Mouse (Mus musculus) forebrain, embryonic 10.5 days (tissue): ENCODE results near the gene Zbtb48. TPM values are rescaled to one million over a fixed set of nuclear protein-coding genes. Genes with fewer than 3 reads are reported as not detected.

Source experiments
- DNase-seq: peaks from one replicate; pipeline ENCODE4 v3.0.0-alpha.2; 2017; ENCODE audit warnings: low spot score; ENCODE audit errors: extremely low spot score
- H3K27ac ChIP-seq: fragments of 300-500 bp; sonication (generic); 2 replicates; pipeline ENCODE4 v1.5.1; 2016; ENCODE audit warnings: mild to moderate bottlenecking
- H3K27me3 ChIP-seq: fragments of 300-500 bp; sonication (generic); 2 replicates; pipeline ENCODE4 v1.6.1; 2016; ENCODE audit warnings: mild to moderate bottlenecking; ENCODE audit not compliant: poor library complexity, severe bottlenecking
- H3K36me3 ChIP-seq: fragments of 300-500 bp; sonication (generic); replicated peaks from 2 replicates; pipeline ENCODE4 v1.6.1; 2016; ENCODE audit warnings: mild to moderate bottlenecking, moderate library complexity
- H3K4me1 ChIP-seq: fragments of 300-500 bp; sonication (generic); 2 replicates; pipeline ENCODE4 v1.6.1; 2016
- H3K4me3 ChIP-seq: fragments of 300-500 bp; sonication (generic); 2 replicates; pipeline ENCODE4 v1.5.1; 2016; ENCODE audit warnings: mild to moderate bottlenecking, moderate library complexity
- H3K9me3 ChIP-seq: fragments of 300-500 bp; sonication (generic); 2 replicates; pipeline ENCODE4 v1.6.1; 2016; ENCODE audit warnings: mild to moderate bottlenecking, moderate library complexity
- WGBS: fragments of 180-500 bp; shearing (Covaris S2); methylation state at CpG from one replicate; pipeline ENCODE4 v1.1.7; 2016; 5-methylcytosine and 5-hydroxymethylcytosine counted together
- polyA plus RNA-seq: library from polyadenylated mRNA; unstranded; fragments of >200 nt; fragmentation: Nextera tagmentation; extraction: Ambion mirVana; gene quantifications from 2 replicates; pipeline ENCODE4 v1.2.1, GENCODE M21; 2016

The Zbtb48 gene
- polyA plus RNA-seq, 1 experiment from 2014 or later = 24.4 TPM

- peaks cover 44% of the 10 kb centered on the region for H3K36me3 ChIP-seq
- under 1% methylated on average over 61 of the region's 61 CpGs for WGBS
- H3K27ac ChIP-seq = peak overlapping the region; percentile 95
Measured at GRCm38 (mm10) chr4:151994228-151995171, 33.0 kb downstream of the Zbtb48 start.

GRCm38 (mm10) chr4:151993035-151993434 lies 34.4 kb downstream of the Zbtb48 start:
- H3K9me3 ChIP-seq = no peaks in the 10 kb centered on the region
- peaks cover 12% of the 10 kb centered on the region for H3K27me3 ChIP-seq
- H3K36me3 ChIP-seq = peaks cover 46% of the 10 kb centered on the region
- peak overlapping the region; percentile 97; the same call in 1 of the 2 replicates for H3K4me3 ChIP-seq
- no peak overlapping the region for H3K27ac ChIP-seq
- H3K4me1 ChIP-seq = peaks cover 55% of the 10 kb centered on the region
- no peak for DNase-seq
- WGBS = 92% methylated on average over 6 of the region's 6 CpGs

More at GRCm38 (mm10) chr4:151994228-151995171, 33.0 kb downstream of the Zbtb48 start:
- peak; percentile 53 for DNase-seq
- Histone ChIP-seq H3K4me1 (peaks cover 43% of the 10 kb centered on the region), H3K9me3 (no peaks in the 10 kb centered on the region), H3K4me3 (peak overlapping the region; percentile 97), H3K27me3 (peaks cover 13% of the 10 kb centered on the region)

GRCm38 (mm10) chr4:151992091-151992490 lies 35.4 kb downstream of the Zbtb48 start:
- no peak overlapping the region for H3K27ac ChIP-seq
- H3K4me3 ChIP-seq = 0 out of 2 replicates have a peak overlapping the region, but pooled peaks have one; percentile 6
- H3K4me1 ChIP-seq = peaks cover 58% of the 10 kb centered on the region
- no peaks in the 10 kb centered on the region for H3K9me3 ChIP-seq
- H3K36me3 ChIP-seq = peaks cover 46% of the 10 kb centered on the region
- WGBS = 93% methylated on average over 9 of the region's 9 CpGs
- H3K27me3 ChIP-seq = peaks cover 6% of the 10 kb centered on the region; the same call in 1 of the 2 replicates
- DNase-seq = no peak

GRCm38 (mm10) chr4:151989110-151989488 lies 38.4 kb downstream of the Zbtb48 start:
- H3K36me3 ChIP-seq = peaks cover 65% of the 10 kb centered on the region
- WGBS = 30% methylated on average over 6 of the region's 6 CpGs
- H3K4me1 ChIP-seq = peaks cover 55% of the 10 kb centered on the region
- no peaks in the 10 kb centered on the region for H3K9me3 ChIP-seq
- H3K27me3 ChIP-seq = peaks cover 6% of the 10 kb centered on the region; the same call in 1 of the 2 replicates
- DNase-seq = no peak
- H3K4me3 ChIP-seq = peak overlapping the region; percentile 91
- H3K27ac ChIP-seq = peak overlapping the region; percentile 94

- Histone ChIP-seq H3K27ac (peak within 1 kb of the TSS; percentile 94), H3K36me3 (peaks cover 66% of the 10 kb centered on the region), H3K9me3 (no peaks in the 10 kb centered on the region), H3K27me3 (peaks cover under 1% of the 10 kb centered on the region; the same call in 1 of the 2 replicates), H3K4me3 (peak within 1 kb of the TSS; percentile 91), H3K4me1 (peaks cover 55% of the 10 kb centered on the region)
- peak; percentile 76 for DNase-seq
- 1% methylated on average over 54 of the region's 54 CpGs for WGBS
Measured at GRCm38 (mm10) chr4:151988342-151989109, 38.9 kb downstream of the Zbtb48 start, which contains the start of gene Thap3. Gene Thap3 (minus strand): TSS chr4:151988997.

- WGBS = 36% methylated on average over 10 of the region's 10 CpGs
- no peaks in the 10 kb centered on the region for H3K27me3 ChIP-seq
- H3K9me3 ChIP-seq = no peaks in the 10 kb centered on the region
- peaks cover 55% of the 10 kb centered on the region for H3K4me1 ChIP-seq
- H3K27ac ChIP-seq = peak overlapping the region; percentile 94
- DNase-seq = no peak
- peaks cover 67% of the 10 kb centered on the region for H3K36me3 ChIP-seq
- peak overlapping the region; percentile 91 for H3K4me3 ChIP-seq
Measured at GRCm38 (mm10) chr4:151988014-151988341, 39.5 kb downstream of the Zbtb48 start.

GRCm38 (mm10) chr4:151986650-151987049 lies 40.8 kb downstream of the Zbtb48 start:
- Histone ChIP-seq H3K27me3 (no peaks in the 10 kb centered on the region), H3K9me3 (no peaks in the 10 kb centered on the region), H3K27ac (no peak overlapping the region), H3K4me3 (no peak overlapping the region), H3K4me1 (peaks cover 58% of the 10 kb centered on the region), H3K36me3 (peaks cover 67% of the 10 kb centered on the region)
- no peak for DNase-seq
- 79% methylated on average over 8 of the region's 8 CpGs for WGBS

GRCm38 (mm10) chr4:151985886-151986285 lies 41.6 kb downstream of the Zbtb48 start:
- no peaks in the 10 kb centered on the region for H3K27me3 ChIP-seq
- no peak overlapping the region for H3K4me3 ChIP-seq
- peaks cover 67% of the 10 kb centered on the region for H3K36me3 ChIP-seq
- H3K9me3 ChIP-seq = no peaks in the 10 kb centered on the region
- H3K27ac ChIP-seq = no peak overlapping the region
- DNase-seq = no peak
- 47% methylated on average over 10 of the region's 10 CpGs for WGBS
- peaks cover 58% of the 10 kb centered on the region for H3K4me1 ChIP-seq

GRCm38 (mm10) chr4:151983560-151983959 lies 43.9 kb downstream of the Zbtb48 start:
- no peak for DNase-seq
- WGBS = 25% methylated on average over 9 of the region's 9 CpGs
- Histone ChIP-seq H3K27me3 (no peaks in the 10 kb centered on the region), H3K4me1 (peaks cover 46% of the 10 kb centered on the region), H3K9me3 (no peaks in the 10 kb centered on the region), H3K4me3 (no peak overlapping the region), H3K36me3 (peaks cover 75% of the 10 kb centered on the region), H3K27ac (peak overlapping the region; percentile 2; the same call in 1 of the 2 replicates)

- no peak for DNase-seq
- Histone ChIP-seq H3K27me3 (no peaks in the 10 kb centered on the region), H3K4me1 (peaks cover 41% of the 10 kb centered on the region), H3K36me3 (peaks cover 78% of the 10 kb centered on the region), H3K4me3 (no peak overlapping the region), H3K9me3 (no peaks in the 10 kb centered on the region), H3K27ac (peak overlapping the region; percentile 2; the same call in 1 of the 2 replicates)
- WGBS = 65% methylated on average over 17 of the region's 17 CpGs
Measured at GRCm38 (mm10) chr4:151983043-151983442, 44.4 kb downstream of the Zbtb48 start.

GRCm38 (mm10) chr4:151981363-151981762 lies 46.1 kb downstream of the Zbtb48 start:
- no peaks in the 10 kb centered on the region for H3K27me3 ChIP-seq
- no peak overlapping the region for H3K4me3 ChIP-seq
- WGBS = 16% methylated on average over 5 of the region's 5 CpGs
- no peak overlapping the region for H3K27ac ChIP-seq
- peaks cover 24% of the 10 kb centered on the region for H3K4me1 ChIP-seq
- peak; percentile 78 for DNase-seq
- H3K36me3 ChIP-seq = peaks cover 95% of the 10 kb centered on the region
- no peaks in the 10 kb centered on the region for H3K9me3 ChIP-seq

GRCm38 (mm10) chr4:151980699-151981098 lies 46.8 kb downstream of the Zbtb48 start:
- Histone ChIP-seq H3K4me1 (peaks cover 17% of the 10 kb centered on the region), H3K27me3 (no peaks in the 10 kb centered on the region)

More at GRCm38 (mm10) chr4:151980699-151981098, 46.8 kb downstream of the Zbtb48 start:
- H3K36me3 ChIP-seq = peaks cover 98% of the 10 kb centered on the region
- 80% methylated on average over 8 of the region's 8 CpGs for WGBS
- DNase-seq = no peak
- no peak overlapping the region for H3K4me3 ChIP-seq
- H3K9me3 ChIP-seq = no peaks in the 10 kb centered on the region
- no peak overlapping the region for H3K27ac ChIP-seq
